Mouse (Mus musculus) bone marrow macrophage, adult 2 months (primary cell): ENCODE measurements around the gene 1810009A15Rik. TPM values are rescaled to one million over a fixed set of nuclear protein-coding genes. Genes with fewer than 3 reads are reported as not detected.
A peak's percentile ranks its signal among the peaks of the same experiment; 100 is the strongest.

ENCODE experiments used
- H3K27ac ChIP-seq: 2 replicates; pipeline ENCODE4 v1.5.1; 2012; ENCODE audit warnings: low read depth, low read length; ENCODE audit not compliant: insufficient read depth
- H3K4me1 ChIP-seq: 2 replicates; pipeline ENCODE4 v1.6.1; 2012; ENCODE audit warnings: low read length; ENCODE audit not compliant: control insufficient read depth, insufficient read depth
- H3K4me3 ChIP-seq: 2 replicates; pipeline ENCODE4 v1.5.1; 2012; ENCODE audit warnings: mild to moderate bottlenecking, low read length, moderate library complexity; ENCODE audit not compliant: insufficient read depth
- CTCF ChIP-seq: IDR thresholded peaks from 2 replicates; pipeline ENCODE4 v1.5.1; 2012; ENCODE audit warnings: low read depth, mild to moderate bottlenecking, low read length, moderate library complexity
- POLR2A ChIP-seq: IDR thresholded peaks from 2 replicates; pipeline ENCODE4 v1.6.1; 2012; ENCODE audit warnings: mild to moderate bottlenecking, low read depth, low read length, borderline replicate concordance
- polyA plus RNA-seq: library from polyadenylated mRNA; stranded (reverse); fragments of >200 nt; gene quantifications from 2 replicates; pipeline ENCODE4 v1.2.4, GENCODE M21; 2012; ENCODE audit not compliant: missing spikeins, insufficient read depth, insufficient read length

1810009A15Rik gene
- 40.1 and 43.1 TPM in 2 replicates for polyA plus RNA-seq

- TF ChIP-seq POLR2A: peak; percentile 61; the same call in 1 of the 2 replicates
- TF ChIP-seq CTCF: no peak
- H3K4me3 ChIP-seq: peak within 1 kb of the TSS; percentile 83
- H3K27ac ChIP-seq: peak within 1 kb of the TSS; percentile 83
- H3K4me1 ChIP-seq: peaks cover 7% of the 10 kb centered on the region
Observed at GRCm38 (mm10) chr19:8888511-8889385, at the start of gene 1810009A15Rik, which contains the start of gene Gm49416. Gene 1810009A15Rik (plus strand): TSS chr19:8888853. Gene Gm49416 (plus strand): TSS chr19:8888926.

- H3K27ac ChIP-seq: no peak within 1 kb of the TSS
- peak within 1 kb of the TSS; percentile 66 for H3K4me3 ChIP-seq
- TF ChIP-seq CTCF: no peak
- no peak for TF ChIP-seq POLR2A
- peaks cover 46% of the 10 kb centered on the region for H3K4me1 ChIP-seq
Observed at GRCm38 (mm10) chr19:8839103-8839907, 49.3 kb upstream of the 1810009A15Rik start, which contains the start of gene Gng3. Gene Gng3 (minus strand): TSS chr19:8839194.

GRCm38 (mm10) chr19:8839908-8840791 is 48.5 kb upstream of the 1810009A15Rik start:
- Histone ChIP-seq H3K27ac (peak overlapping the region; percentile 46), H3K4me3 (peak overlapping the region; percentile 83), H3K4me1 (peaks cover 51% of the 10 kb centered on the region)
- TF ChIP-seq CTCF (no peak), POLR2A (peak; percentile 91)

GRCm38 (mm10) chr19:8841012-8841411 is 47.6 kb upstream of the 1810009A15Rik start:
- Histone ChIP-seq H3K4me1 (peaks cover 51% of the 10 kb centered on the region), H3K27ac (no peak overlapping the region), H3K4me3 (peak overlapping the region; percentile 83)
- TF ChIP-seq CTCF: no peak
- TF ChIP-seq POLR2A: no peak

- Histone ChIP-seq H3K4me3 (no peak overlapping the region), H3K27ac (peak overlapping the region; percentile 73), H3K4me1 (peaks cover 45% of the 10 kb centered on the region)
- TF ChIP-seq CTCF (no peak), POLR2A (no peak)
Observed at GRCm38 (mm10) chr19:8842961-8843360, 45.7 kb upstream of the 1810009A15Rik start.

GRCm38 (mm10) chr19:8844371-8845129 is 44.1 kb upstream of the 1810009A15Rik start:
- no peak for TF ChIP-seq POLR2A
- peak; percentile 28; the same call in 1 of the 2 replicates for TF ChIP-seq CTCF
- H3K4me1 ChIP-seq: peaks cover 39% of the 10 kb centered on the region
- H3K4me3 ChIP-seq: peak overlapping the region; percentile 7; the same call in 1 of the 2 replicates
- peak overlapping the region; percentile 44 for H3K27ac ChIP-seq

- H3K4me3 ChIP-seq: no peak overlapping the region
- TF ChIP-seq CTCF: no peak
- TF ChIP-seq POLR2A: no peak
- H3K4me1 ChIP-seq: peaks cover 24% of the 10 kb centered on the region
- H3K27ac ChIP-seq: no peak overlapping the region
Observed at GRCm38 (mm10) chr19:8848356-8848755, 40.3 kb upstream of the 1810009A15Rik start.

GRCm38 (mm10) chr19:8850402-8850901 is 38.2 kb upstream of the 1810009A15Rik start, which contains the start of gene Lrrn4cl:
Gene Lrrn4cl (plus strand): TSS chr19:8850768.
- H3K4me3 ChIP-seq: no peak within 1 kb of the TSS
- H3K27ac ChIP-seq: no peak within 1 kb of the TSS
- peaks cover 10% of the 10 kb centered on the region for H3K4me1 ChIP-seq
- TF ChIP-seq POLR2A: no peak

- Histone ChIP-seq H3K4me1 (peaks cover 15% of the 10 kb centered on the region), H3K27ac (no peak overlapping the region), H3K4me3 (no peak overlapping the region)
- no peak for TF ChIP-seq POLR2A
- TF ChIP-seq CTCF: no peak
Observed at GRCm38 (mm10) chr19:8851639-8852038, 37.0 kb upstream of the 1810009A15Rik start.
